Mouse (Mus musculus) midbrain, embryonic 13.5 days (tissue): ENCODE results near the gene Atp2c2. TPM values are rescaled to one million over a fixed set of nuclear protein-coding genes. Genes with fewer than 3 reads are reported as not detected.

Source experiments
- ATAC-seq: fragments of 200-750 bp; cut with Nextera tagmentation; 2 replicates; pipeline ENCODE4 v1.8.0; 2017; ENCODE audit warnings: mild to moderate bottlenecking, moderate TSS enrichment, moderate library complexity
- H3K27ac ChIP-seq: fragments of 300-500 bp; sonication (generic); 2 replicates; pipeline ENCODE4 v1.5.1; 2015; ENCODE audit warnings: inconsistent platforms, mild to moderate bottlenecking, moderate library complexity
- H3K27me3 ChIP-seq: fragments of 300-500 bp; sonication (generic); 2 replicates; pipeline ENCODE4 v1.6.1; 2015; ENCODE audit warnings: mild to moderate bottlenecking, inconsistent platforms
- H3K36me3 ChIP-seq: fragments of 300-500 bp; sonication (generic); 2 replicates; pipeline ENCODE4 v1.6.1; 2015; ENCODE audit warnings: mild to moderate bottlenecking, inconsistent platforms
- H3K4me1 ChIP-seq: fragments of 300-500 bp; sonication (generic); replicated peaks from 2 replicates; pipeline ENCODE4 v1.6.1; 2015; ENCODE audit warnings: inconsistent platforms
- H3K4me2 ChIP-seq: fragments of 300-500 bp; sonication (generic); replicated peaks from 2 replicates; pipeline ENCODE4 v1.6.1; 2015; ENCODE audit warnings: moderate library complexity, mild to moderate bottlenecking, inconsistent platforms
- H3K4me3 ChIP-seq: fragments of 300-500 bp; sonication (generic); replicated peaks from 2 replicates; pipeline ENCODE4 v1.5.1; 2015; ENCODE audit warnings: mild to moderate bottlenecking, inconsistent platforms
- H3K9ac ChIP-seq: fragments of 300-500 bp; sonication (generic); replicated peaks from 2 replicates; pipeline ENCODE4 v1.6.1; 2015; ENCODE audit warnings: mild to moderate bottlenecking, inconsistent platforms
- H3K9me3 ChIP-seq: fragments of 300-500 bp; sonication (generic); 2 replicates; pipeline ENCODE4 v1.6.1; 2016; ENCODE audit warnings: mild to moderate bottlenecking, inconsistent platforms
- WGBS: fragments of 180-500 bp; shearing (Covaris S2); methylation state at CpG from one replicate; pipeline ENCODE4 v1.1.7; 2015; 5-methylcytosine and 5-hydroxymethylcytosine counted together
- polyA plus RNA-seq: library from polyadenylated mRNA; unstranded; fragments of >200 nt; fragmentation: Nextera tagmentation; extraction: Ambion mirVana; gene quantifications from 2 replicates; pipeline ENCODE4 v1.2.1, GENCODE M21; 2015

The Atp2c2 gene
- polyA plus RNA-seq, 1 experiment from 2014 or later = not detected

DNA sequence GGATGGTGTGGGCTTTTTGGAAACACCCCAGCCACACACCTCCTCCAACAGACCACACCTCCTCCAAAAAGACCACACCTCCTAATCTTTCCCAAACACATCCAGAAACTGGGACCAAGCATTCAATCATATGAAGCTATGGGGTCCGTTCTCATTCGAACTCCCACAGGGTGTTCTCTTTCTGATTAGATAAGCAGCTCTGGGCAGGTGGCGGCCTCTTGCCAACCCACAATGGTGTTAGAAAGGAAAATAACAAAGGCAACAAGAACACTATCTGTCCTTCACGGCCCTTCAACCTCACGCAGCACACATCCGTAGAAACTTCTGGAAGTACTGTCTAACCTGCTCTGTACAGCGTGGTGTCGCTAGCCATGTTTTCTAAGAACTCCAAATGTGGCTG lies 27.3 kb downstream of the Atp2c2 start:
- no peak overlapping the region for H3K9ac ChIP-seq
- 0 out of 2 replicates have a peak, but pooled peaks cover 4% of the 10 kb centered on the region for H3K4me1 ChIP-seq
- ATAC-seq = no peak
- WGBS = 91% methylated on average over 8 of the region's 8 CpGs
- no peaks in the 10 kb centered on the region for H3K36me3 ChIP-seq
- H3K4me2 ChIP-seq = no peak overlapping the region
- H3K9me3 ChIP-seq = no peaks in the 10 kb centered on the region
- H3K27ac ChIP-seq = no peak overlapping the region
- no peak overlapping the region for H3K4me3 ChIP-seq
- no peaks in the 10 kb centered on the region; the same call in 1 of the 2 replicates for H3K27me3 ChIP-seq

DNA sequence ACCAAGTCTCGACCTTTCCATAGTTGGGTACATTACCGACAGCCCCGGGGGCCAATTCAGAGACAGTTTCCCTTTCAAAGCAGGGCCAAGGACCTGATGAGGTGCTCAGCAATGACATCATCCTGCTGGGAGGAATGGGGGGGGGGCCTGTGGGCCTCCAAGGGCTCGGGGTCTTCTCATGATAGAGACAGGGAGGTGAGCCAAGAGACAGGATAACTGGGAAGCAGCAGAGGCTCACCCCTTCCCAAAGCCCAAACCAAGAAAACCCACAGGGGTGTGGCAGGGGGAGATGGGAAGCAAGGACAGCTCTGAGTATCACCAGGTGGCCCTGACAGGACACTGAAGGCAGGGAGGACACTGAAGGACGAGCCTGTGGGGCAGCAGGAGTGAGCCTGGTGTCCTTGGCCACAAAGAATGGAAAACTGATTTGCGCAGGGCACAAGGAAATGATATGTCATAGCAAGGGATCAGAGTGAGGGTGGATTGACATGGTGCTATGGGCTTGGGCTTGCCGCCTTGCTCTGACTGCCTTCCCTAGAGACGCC lies 28.6 kb downstream of the Atp2c2 start:
- no peaks in the 10 kb centered on the region for H3K9me3 ChIP-seq
- no peaks in the 10 kb centered on the region for H3K36me3 ChIP-seq
- no peak for ATAC-seq
- no peak overlapping the region for H3K4me3 ChIP-seq
- 89% methylated on average over 8 of the region's 8 CpGs for WGBS
- no peaks in the 10 kb centered on the region; the same call in 1 of the 2 replicates for H3K27me3 ChIP-seq
- H3K4me2 ChIP-seq = no peak overlapping the region
- no peak overlapping the region for H3K27ac ChIP-seq
- 0 out of 2 replicates have a peak, but pooled peaks cover 4% of the 10 kb centered on the region for H3K4me1 ChIP-seq
- H3K9ac ChIP-seq = no peak overlapping the region

DNA sequence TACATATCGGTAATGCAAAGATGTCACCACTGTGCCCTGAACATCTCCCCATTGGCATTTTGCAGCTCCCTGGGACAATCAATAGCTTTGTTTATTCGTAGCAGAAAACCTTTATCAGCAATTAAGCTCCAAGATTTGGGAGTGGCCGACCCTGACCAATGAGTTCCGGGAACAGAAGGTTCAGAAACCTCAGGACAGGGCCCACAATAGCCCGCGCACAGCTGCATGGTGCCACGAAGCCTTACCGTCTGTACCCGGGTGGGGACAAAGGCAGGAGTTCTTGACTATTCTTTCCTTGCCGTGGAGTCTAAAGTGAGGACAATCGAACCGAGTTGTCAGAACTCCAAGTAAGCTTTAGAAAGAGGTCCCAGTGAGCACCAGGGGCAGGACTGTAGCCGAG lies 32.3 kb downstream of the Atp2c2 start:
- no peak overlapping the region for H3K9ac ChIP-seq
- 78% methylated on average over 13 of the region's 13 CpGs for WGBS
- no peak for ATAC-seq

DNA sequence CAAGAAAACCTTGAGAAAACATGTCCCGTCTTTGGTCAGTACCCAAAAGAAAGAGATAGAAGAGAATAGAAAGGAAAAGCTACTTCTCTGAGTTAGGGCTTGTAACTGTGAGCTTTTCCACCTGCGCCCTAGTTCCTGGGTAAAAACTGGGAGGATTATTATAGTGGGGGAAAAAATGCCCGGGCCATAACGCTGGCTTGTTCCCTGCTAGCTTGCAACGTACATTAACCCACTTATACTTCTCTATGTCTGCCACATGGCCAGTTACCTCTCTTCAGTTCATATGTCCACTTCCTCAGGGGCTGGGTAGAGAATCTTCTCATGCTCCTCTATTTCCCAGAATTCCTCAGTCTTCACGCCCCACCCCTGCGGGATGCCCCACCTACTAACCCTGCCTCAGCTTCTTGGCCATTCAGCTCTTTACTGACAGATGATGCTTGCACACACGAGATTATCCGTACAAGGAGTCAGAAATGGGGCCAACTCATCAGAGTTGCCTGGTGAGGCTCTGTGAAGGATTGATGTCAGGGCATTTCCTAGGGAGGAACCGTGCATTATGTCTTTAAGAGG lies 36.6 kb downstream of the Atp2c2 start:
- Histone ChIP-seq H3K27me3 (peaks cover 13% of the 10 kb centered on the region), H3K9me3 (no peaks in the 10 kb centered on the region), H3K4me1 (0 out of 2 replicates have a peak, but pooled peaks cover 2% of the 10 kb centered on the region), H3K36me3 (no peaks in the 10 kb centered on the region), H3K9ac (no peak overlapping the region), H3K4me2 (no peak overlapping the region), H3K27ac (no peak overlapping the region), H3K4me3 (no peak overlapping the region)
- ATAC-seq = no peak
- WGBS = 84% methylated on average over 10 of the region's 10 CpGs

More for the DNA sequence above, 32.3 kb downstream of the Atp2c2 start:
- 0 out of 2 replicates have a peak, but pooled peaks cover 4% of the 10 kb centered on the region for H3K4me1 ChIP-seq
- H3K4me3 ChIP-seq = no peak overlapping the region
- H3K4me2 ChIP-seq = no peak overlapping the region
- H3K27ac ChIP-seq = no peak overlapping the region
- no peaks in the 10 kb centered on the region for H3K36me3 ChIP-seq
- no peaks in the 10 kb centered on the region for H3K9me3 ChIP-seq
- no peaks in the 10 kb centered on the region for H3K27me3 ChIP-seq

DNA sequence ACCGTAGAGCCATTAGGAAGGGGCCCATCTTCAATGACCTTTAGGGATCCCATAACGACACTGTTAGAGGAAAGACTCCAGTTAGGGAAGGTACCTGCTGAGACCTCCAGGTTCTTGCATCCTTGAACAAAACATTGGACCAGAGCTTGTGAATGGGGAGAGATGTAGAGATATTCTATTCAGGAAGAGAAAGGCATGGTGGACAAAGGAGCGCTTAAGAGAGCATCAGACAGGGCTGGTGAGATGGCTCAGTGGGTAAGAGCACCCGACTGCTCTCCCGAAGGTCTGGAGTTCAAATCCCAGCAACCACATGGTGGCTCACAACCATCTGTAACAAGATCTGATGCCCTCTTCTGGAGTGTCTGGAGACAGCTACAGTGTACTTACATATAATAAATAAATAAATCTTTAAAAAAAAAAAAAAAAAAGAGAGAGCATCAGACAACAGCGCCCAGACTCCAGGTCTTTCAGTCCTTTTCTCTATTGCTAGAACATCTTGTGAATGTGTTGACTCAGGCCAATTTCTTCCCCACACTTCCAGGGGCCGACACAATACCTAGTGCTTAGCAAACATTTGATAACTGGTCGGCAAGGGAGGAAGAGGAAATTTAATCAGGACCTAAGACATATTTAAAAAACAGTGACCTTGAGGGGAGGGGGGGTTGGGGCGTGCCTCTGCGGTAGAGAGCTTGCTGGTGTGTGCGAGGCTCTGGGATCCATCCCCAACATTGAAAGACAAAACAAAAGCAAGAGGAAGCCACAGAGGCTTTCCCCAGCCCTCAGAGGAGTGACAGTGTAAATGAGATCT lies 37.5 kb downstream of the Atp2c2 start:
- WGBS = 78% methylated on average over 11 of the region's 11 CpGs
- Histone ChIP-seq H3K9me3 (no peaks in the 10 kb centered on the region), H3K4me3 (no peak overlapping the region), H3K9ac (no peak overlapping the region), H3K4me1 (0 out of 2 replicates have a peak, but pooled peaks cover 2% of the 10 kb centered on the region), H3K4me2 (no peak overlapping the region), H3K27me3 (peaks cover 13% of the 10 kb centered on the region), H3K36me3 (no peaks in the 10 kb centered on the region), H3K27ac (no peak overlapping the region)
- ATAC-seq = no peak

DNA sequence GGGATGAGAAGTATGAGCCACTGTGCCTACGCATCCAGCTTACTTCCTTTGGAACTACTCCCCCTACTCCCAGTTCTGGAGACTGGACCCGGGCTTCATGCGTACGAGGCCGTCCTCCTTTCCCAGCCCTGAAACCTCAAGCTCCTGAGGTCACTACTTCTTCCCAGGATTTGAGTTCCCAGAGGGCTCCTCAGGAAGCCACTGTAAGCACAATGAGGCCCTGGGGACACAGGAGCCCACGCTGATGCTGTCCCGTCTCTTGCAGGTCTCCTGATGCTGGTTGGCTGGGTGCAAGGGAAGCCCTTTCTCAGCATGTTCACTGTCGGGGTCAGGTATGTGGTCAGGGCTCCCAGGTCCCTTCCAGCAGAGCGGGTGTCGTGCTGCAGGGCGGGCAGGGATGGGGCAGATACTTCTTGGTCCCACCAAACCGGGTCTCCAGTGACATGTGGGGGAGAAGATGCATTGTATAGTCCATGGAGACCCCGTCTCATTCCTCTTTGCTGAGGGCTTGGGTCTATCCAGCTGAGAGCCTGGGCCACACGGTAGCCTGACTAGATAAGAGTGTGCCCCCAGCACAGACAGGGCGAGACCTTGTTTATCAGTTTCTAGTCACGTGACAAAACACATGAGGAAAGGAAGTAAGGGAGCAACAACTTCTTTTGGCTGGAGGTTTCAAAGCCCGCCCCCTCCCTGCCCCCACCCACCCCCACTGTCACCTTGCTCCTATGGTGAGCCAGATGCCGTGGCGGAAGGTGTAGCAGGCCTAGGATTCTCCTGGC lies 38.5 kb downstream of the Atp2c2 start:
- H3K9me3 ChIP-seq = no peaks in the 10 kb centered on the region
- no peaks in the 10 kb centered on the region for H3K36me3 ChIP-seq
- H3K4me3 ChIP-seq = no peak overlapping the region
- 0 out of 2 replicates have a peak, but pooled peaks cover 2% of the 10 kb centered on the region for H3K4me1 ChIP-seq
- WGBS = 82% methylated on average over 19 of the region's 19 CpGs
- no peak overlapping the region for H3K4me2 ChIP-seq
- peaks cover 13% of the 10 kb centered on the region for H3K27me3 ChIP-seq
- ATAC-seq = no peak
- H3K27ac ChIP-seq = no peak overlapping the region
- no peak overlapping the region for H3K9ac ChIP-seq

DNA sequence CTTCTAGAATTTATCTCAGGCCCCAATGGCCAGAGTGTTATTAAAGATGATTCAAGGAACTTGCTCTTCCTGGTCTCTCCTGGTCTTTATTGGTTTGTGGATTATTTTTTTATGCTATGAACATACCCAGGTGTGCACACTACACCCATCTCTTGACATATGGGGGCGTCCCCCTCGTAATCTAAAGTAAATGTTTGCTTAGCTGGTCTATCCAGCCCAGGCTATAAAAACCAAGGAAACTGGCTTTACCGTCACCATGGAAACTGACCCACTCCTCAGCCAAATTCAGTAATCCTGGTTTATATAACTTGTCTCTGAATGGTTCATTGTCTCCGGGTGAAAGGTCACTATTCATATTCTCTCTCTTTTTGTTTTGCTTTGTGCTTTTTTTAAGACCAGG lies 40.8 kb downstream of the Atp2c2 start:
- peaks cover 13% of the 10 kb centered on the region for H3K27me3 ChIP-seq
- H3K4me1 ChIP-seq = 0 out of 2 replicates have a peak, but pooled peaks cover 2% of the 10 kb centered on the region
- no peak for ATAC-seq
- no peak overlapping the region for H3K9ac ChIP-seq
- H3K4me2 ChIP-seq = no peak overlapping the region
- 56% methylated on average over 4 of the region's 4 CpGs for WGBS
- no peaks in the 10 kb centered on the region for H3K36me3 ChIP-seq
- H3K27ac ChIP-seq = no peak overlapping the region
- H3K9me3 ChIP-seq = no peaks in the 10 kb centered on the region
- H3K4me3 ChIP-seq = no peak overlapping the region

DNA sequence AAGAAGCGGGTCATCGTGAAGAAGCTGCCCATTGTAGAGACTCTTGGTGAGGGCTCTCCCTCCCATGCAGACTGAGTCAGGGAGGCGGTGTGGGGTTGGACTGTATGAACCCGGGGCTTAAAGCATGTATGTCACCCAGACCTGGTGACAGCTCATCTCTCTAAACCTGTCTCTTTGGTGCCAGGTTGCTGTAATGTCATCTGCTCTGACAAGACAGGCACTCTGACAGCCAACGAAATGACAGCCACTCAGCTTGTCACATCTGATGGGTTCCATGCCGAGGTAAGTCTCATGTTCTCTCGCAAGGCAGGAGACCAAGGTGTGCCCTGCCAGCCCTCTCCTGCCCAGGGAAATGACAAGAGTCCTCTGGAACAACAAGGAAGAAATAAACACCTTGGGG lies 42.6 kb downstream of the Atp2c2 start:
- no peak overlapping the region for H3K27ac ChIP-seq
- peaks cover 13% of the 10 kb centered on the region for H3K27me3 ChIP-seq
- H3K4me2 ChIP-seq = no peak overlapping the region
- H3K9ac ChIP-seq = no peak overlapping the region
- H3K36me3 ChIP-seq = no peaks in the 10 kb centered on the region
- ATAC-seq = no peak
- no peaks in the 10 kb centered on the region for H3K9me3 ChIP-seq
- 0 out of 2 replicates have a peak, but pooled peaks cover 2% of the 10 kb centered on the region for H3K4me1 ChIP-seq
- 87% methylated on average over 7 of the region's 7 CpGs for WGBS
- H3K4me3 ChIP-seq = no peak overlapping the region

DNA sequence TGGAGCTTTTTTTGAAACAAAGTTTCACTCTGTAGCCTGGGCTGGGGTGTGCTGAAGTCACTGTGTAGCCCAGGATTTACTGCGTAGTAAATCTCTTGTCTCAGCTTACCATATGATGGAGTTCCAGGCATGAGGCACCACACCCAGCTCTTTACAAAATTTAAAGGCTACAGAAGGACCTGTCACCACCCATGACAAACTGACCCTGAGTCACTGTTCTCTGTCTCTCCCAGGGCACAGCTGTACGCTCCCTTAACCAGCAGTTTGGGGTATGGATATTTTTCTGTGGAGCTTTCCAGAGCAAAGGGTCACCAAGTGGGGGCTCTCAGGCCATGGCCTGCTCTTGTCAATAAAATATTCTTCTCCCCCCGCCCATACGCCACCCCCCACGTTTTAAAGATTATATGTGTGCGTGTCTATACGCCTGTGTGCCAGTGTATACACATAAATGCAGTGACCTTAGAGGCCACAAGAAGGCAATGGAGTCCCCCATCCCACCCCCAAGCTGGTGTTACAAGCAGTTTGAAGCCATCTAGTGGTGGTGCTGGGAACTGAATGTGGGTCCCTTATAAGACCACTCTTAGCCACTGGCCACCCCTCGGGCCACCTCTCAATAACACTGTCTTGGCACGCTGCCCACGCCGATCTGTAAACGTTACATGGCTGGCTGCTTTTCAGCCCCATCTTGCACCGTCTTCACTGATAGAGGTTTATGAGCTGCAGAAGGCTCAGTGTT lies 43.6 kb downstream of the Atp2c2 start:
- Histone ChIP-seq H3K4me2 (no peak overlapping the region), H3K27me3 (peaks cover 9% of the 10 kb centered on the region), H3K4me1 (0 out of 2 replicates have a peak, but pooled peaks cover 2% of the 10 kb centered on the region), H3K36me3 (no peaks in the 10 kb centered on the region), H3K4me3 (no peak overlapping the region), H3K9me3 (no peaks in the 10 kb centered on the region), H3K9ac (no peak overlapping the region), H3K27ac (no peak overlapping the region)
- 0 out of 2 replicates have a peak, but pooled peaks have one; percentile 30 for ATAC-seq
- 59% methylated on average over 13 of the region's 13 CpGs for WGBS

DNA sequence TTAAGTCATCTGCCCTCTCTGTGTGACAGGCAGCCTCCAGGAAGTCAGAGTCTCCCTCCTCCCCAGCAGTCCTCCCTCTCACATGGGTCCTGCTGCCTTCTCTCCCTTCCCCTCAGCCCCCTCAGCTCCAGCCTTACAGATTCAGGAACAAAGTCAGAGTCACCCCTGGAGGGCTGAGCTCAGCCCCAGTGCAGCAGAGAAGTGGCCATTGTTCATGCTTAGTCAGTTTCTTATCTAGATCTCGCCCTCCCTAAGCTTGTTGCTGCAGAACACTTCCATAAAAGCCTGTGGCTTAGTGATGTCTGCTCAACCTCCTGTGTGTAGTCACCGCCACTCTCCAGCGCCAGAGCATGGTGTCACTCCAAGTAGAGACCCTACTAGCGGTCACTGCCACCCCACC lies 44.8 kb downstream of the Atp2c2 start:
- ATAC-seq = no peak
- Histone ChIP-seq H3K36me3 (no peaks in the 10 kb centered on the region), H3K9me3 (no peaks in the 10 kb centered on the region), H3K4me1 (0 out of 2 replicates have a peak, but pooled peaks cover 2% of the 10 kb centered on the region), H3K4me2 (no peak overlapping the region), H3K9ac (no peak overlapping the region), H3K4me3 (no peak overlapping the region), H3K27me3 (no peaks in the 10 kb centered on the region), H3K27ac (no peak overlapping the region)
- 75% methylated on average over 4 of the region's 4 CpGs for WGBS
